Mouse (Mus musculus): ENCODE data around the gene Rabggtb. TPM values are rescaled to one million over a fixed set of nuclear protein-coding genes. Genes with fewer than 3 reads are reported as not detected.

The Rabggtb gene
- polyA plus RNA-seq, 1 experiment, result 28.2 TPM

DNA sequence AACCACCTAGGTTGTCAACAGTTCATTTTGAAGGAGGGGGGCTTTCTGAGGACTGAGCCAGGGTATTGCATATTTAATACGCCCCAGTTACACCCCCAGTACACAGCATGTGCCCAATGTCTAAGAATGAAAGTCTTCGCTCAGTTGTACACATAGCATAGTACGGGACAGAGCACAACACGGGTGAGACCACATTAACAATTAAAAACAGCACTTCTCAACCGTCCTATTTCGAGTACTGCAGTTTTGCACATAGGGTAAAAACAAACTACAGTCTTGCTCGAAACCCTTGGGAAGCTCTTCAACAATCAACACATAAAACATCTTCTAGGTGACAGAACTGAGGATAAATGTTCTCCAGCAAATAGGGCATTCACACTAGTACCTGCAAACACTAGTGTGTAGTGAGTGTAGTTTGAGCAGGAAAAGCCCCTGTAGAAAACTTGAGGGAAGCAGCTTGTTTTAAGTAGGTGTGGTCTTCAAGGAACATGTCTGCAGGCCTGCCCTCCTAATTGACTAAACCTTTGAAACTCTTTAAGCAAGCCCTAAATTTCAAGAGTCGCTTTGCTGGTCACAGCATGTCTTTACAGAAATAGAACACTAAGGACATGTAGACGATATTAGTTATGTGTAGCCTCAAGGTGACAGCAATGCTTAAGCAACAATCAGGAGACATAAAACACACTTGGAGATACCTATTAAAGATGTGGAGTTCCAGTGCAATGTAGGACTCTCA lies 6.5 kb downstream of the Rabggtb start, which contains the start of gene Msh4:
Msh4 (minus strand) TSS at position 3 of the 736 bp plus-strand sequence.
- no peak within 1 kb of the TSS for H3K27ac ChIP-seq (ENCODE audit: insufficient read depth, low read length)
- 89% methylated on average over 9 of the region's 9 CpGs for WGBS
- H3K4me1 ChIP-seq (ENCODE audit: control insufficient read depth, insufficient read depth, insufficient read length), result no peaks in the 10 kb centered on the region; the same call in 1 of the 2 replicates
- no peak for DNase-seq (ENCODE audit: low read depth in 1 of 2, low spot score in 2 of 2)
- no peak within 1 kb of the TSS for H3K4me3 ChIP-seq (ENCODE audit: extremely low read depth, insufficient read depth, insufficient read length)
- TF ChIP-seq CTCF (IDR thresholded peaks at IDR 0.05; ENCODE audit: extremely low read depth, insufficient read depth, insufficient read length, insufficient replicate concordance), result no peak
- TF ChIP-seq POLR2A (IDR thresholded peaks at IDR 0.05; ENCODE audit: low read depth, low read length), result no peak
- H3K36me3 ChIP-seq (ENCODE audit: control insufficient read depth, insufficient read depth, low read length), result peaks cover 48% of the 10 kb centered on the region
- no peaks in the 10 kb centered on the region for H3K27me3 ChIP-seq (ENCODE audit: control insufficient read depth, insufficient read depth, low read length)

DNA sequence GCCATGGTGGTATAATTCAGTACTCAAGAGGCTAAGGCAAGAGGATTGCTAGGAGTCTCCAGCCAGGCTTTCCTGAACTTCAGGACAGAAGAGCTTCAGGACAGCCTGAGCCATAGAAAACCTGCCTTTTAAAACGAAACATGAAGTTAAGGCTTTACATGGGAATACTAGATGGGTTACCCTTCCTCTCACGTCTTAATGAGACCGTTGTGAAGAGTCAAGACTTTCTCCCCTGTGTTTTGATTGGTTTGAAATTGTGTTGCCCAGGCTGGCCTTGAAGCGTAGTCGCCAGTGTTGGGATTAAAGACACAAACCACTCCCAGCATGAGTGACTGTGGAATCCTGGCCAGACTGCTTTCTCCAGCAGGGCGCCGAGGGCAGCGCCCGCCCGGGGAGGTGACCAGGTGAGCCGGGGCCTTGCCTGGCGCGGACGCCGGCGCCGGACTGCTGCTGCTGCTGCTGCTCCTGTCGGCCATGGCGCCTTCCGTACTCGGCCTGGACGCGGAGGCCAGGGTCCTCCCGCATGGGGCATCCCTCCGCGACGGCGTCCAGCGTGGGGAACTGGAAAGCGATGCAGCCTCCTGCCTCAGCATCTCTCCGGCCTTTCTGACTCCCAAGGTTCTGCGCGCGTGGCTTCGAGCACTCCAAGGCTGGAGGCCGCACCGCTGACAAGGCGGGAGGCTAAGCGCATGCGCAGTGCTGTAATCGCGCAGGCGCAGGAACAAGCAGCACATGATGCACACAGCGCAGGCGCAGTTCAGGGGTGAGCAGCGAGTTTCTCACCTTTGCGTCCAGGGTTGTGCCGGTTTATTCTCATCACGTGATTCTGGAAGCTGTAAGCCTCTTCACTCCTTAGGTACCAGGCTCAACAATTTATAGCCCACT lies 7.3 kb downstream of the Rabggtb start:
- no peak for DNase-seq (ENCODE audit: low read depth in 1 of 2, low spot score in 2 of 2)
- Histone ChIP-seq H3K27ac (ENCODE audit: insufficient read depth, low read length) (no peak overlapping the region), H3K4me3 (ENCODE audit: extremely low read depth, insufficient read depth, insufficient read length) (no peak overlapping the region), H3K36me3 (ENCODE audit: control insufficient read depth, insufficient read depth, low read length) (peaks cover 44% of the 10 kb centered on the region), H3K27me3 (ENCODE audit: control insufficient read depth, insufficient read depth, low read length) (no peaks in the 10 kb centered on the region), H3K4me1 (ENCODE audit: control insufficient read depth, insufficient read depth, insufficient read length) (no peaks in the 10 kb centered on the region; the same call in 1 of the 2 replicates)
- WGBS, result 95% methylated on average over 49 of the region's 49 CpGs
- no peak for TF ChIP-seq CTCF (IDR thresholded peaks at IDR 0.05; ENCODE audit: extremely low read depth, insufficient read depth, insufficient read length, insufficient replicate concordance)
- TF ChIP-seq POLR2A (IDR thresholded peaks at IDR 0.05; ENCODE audit: low read depth, low read length), result no peak

DNA sequence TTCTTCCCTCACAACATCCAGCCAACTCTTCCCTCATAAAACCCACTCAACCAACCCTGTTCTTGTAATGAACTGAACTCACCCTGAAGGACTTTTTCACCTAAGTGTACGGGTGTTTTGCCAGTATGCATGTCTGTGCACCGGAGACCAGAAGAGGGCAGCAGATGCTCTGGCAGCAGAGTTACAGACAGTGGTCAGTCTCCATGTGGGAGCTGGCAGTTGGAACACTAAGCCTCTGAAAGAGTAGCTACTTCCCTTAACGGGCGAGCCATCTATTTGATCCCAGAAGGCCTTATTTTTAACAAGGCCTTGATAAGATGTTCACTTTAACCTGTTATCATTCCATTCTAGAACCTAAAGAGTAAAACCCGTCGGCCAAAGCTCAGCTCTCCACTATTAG lies 8.2 kb downstream of the Rabggtb start:
- TF ChIP-seq POLR2A (IDR thresholded peaks at IDR 0.05; ENCODE audit: low read depth, low read length) (no peak), CTCF (IDR thresholded peaks at IDR 0.05; ENCODE audit: extremely low read depth, insufficient read depth, insufficient read length, insufficient replicate concordance) (peak; percentile 41; the same call in 1 of the 2 replicates)
- Histone ChIP-seq H3K4me1 (ENCODE audit: control insufficient read depth, insufficient read depth, insufficient read length) (no peaks in the 10 kb centered on the region; the same call in 1 of the 2 replicates), H3K4me3 (ENCODE audit: extremely low read depth, insufficient read depth, insufficient read length) (no peak overlapping the region), H3K27me3 (ENCODE audit: control insufficient read depth, insufficient read depth, low read length) (no peaks in the 10 kb centered on the region), H3K27ac (ENCODE audit: insufficient read depth, low read length) (no peak overlapping the region), H3K36me3 (ENCODE audit: control insufficient read depth, insufficient read depth, low read length) (peaks cover 36% of the 10 kb centered on the region)
- no peak for DNase-seq (ENCODE audit: low read depth in 1 of 2, low spot score in 2 of 2)
- 69% methylated on average over 6 of the region's 6 CpGs for WGBS

DNA sequence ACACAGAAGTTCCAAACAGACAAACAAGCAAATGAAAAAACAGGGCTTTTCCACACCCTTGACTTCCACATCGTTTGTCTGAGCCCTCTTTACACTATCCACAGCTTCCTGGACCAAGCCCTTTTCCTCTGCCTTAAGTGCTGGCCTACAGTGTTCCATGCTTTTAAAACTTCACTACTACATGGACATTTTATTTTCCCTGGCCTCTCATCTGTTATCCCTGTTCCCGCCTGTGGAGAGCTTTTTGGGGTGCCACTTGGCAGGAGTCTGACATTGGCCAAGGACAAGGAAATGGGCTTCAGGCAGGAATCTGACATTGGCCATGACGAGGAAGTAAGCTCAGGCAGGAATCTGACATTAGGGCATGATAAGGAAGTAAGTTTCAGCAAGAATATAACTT lies 10.2 kb downstream of the Rabggtb start:
- Histone ChIP-seq H3K27me3 (ENCODE audit: control insufficient read depth, insufficient read depth, low read length) (no peaks in the 10 kb centered on the region), H3K4me3 (ENCODE audit: extremely low read depth, insufficient read depth, insufficient read length) (no peak overlapping the region), H3K4me1 (ENCODE audit: control insufficient read depth, insufficient read depth, insufficient read length) (no peaks in the 10 kb centered on the region; the same call in 1 of the 2 replicates), H3K36me3 (ENCODE audit: control insufficient read depth, insufficient read depth, low read length) (peaks cover 24% of the 10 kb centered on the region), H3K27ac (ENCODE audit: insufficient read depth, low read length) (no peak overlapping the region)
- TF ChIP-seq CTCF (IDR thresholded peaks at IDR 0.05; ENCODE audit: extremely low read depth, insufficient read depth, insufficient read length, insufficient replicate concordance) (no peak), POLR2A (IDR thresholded peaks at IDR 0.05; ENCODE audit: low read depth, low read length) (no peak)
- no peak for DNase-seq (ENCODE audit: low read depth in 1 of 2, low spot score in 2 of 2)
- 56% methylated on average over 3 of the region's 3 CpGs for WGBS

DNA sequence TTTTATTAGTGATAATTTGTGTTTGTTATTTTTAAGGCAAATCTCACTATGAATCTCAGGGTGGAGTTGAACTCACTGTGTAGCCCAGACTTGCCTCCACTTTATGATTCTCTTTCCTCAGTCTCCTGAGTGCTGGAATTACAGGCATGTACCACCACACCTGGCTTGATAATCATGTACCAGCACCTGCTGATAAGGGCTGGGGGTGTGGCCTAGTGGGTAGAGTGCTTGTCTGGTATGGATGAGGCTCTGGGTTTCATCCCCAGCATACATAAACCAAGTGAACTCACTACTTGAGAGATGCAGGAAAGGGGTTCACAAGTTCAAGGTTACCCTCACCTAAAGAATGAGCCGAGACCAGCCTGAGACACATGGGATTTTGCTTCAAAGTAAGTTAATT lies 10.9 kb downstream of the Rabggtb start:
- Histone ChIP-seq H3K27me3 (ENCODE audit: control insufficient read depth, insufficient read depth, low read length) (no peaks in the 10 kb centered on the region), H3K36me3 (ENCODE audit: control insufficient read depth, insufficient read depth, low read length) (peaks cover 20% of the 10 kb centered on the region), H3K4me1 (ENCODE audit: control insufficient read depth, insufficient read depth, insufficient read length) (no peaks in the 10 kb centered on the region; the same call in 1 of the 2 replicates), H3K27ac (ENCODE audit: insufficient read depth, low read length) (no peak overlapping the region), H3K4me3 (ENCODE audit: extremely low read depth, insufficient read depth, insufficient read length) (no peak overlapping the region)
- DNase-seq (ENCODE audit: low read depth in 1 of 2, low spot score in 2 of 2), result no peak
- TF ChIP-seq CTCF (IDR thresholded peaks at IDR 0.05; ENCODE audit: extremely low read depth, insufficient read depth, insufficient read length, insufficient replicate concordance) (no peak), POLR2A (IDR thresholded peaks at IDR 0.05; ENCODE audit: low read depth, low read length) (no peak)
- 90% methylated on average over 1 of the region's 1 CpGs for WGBS

DNA sequence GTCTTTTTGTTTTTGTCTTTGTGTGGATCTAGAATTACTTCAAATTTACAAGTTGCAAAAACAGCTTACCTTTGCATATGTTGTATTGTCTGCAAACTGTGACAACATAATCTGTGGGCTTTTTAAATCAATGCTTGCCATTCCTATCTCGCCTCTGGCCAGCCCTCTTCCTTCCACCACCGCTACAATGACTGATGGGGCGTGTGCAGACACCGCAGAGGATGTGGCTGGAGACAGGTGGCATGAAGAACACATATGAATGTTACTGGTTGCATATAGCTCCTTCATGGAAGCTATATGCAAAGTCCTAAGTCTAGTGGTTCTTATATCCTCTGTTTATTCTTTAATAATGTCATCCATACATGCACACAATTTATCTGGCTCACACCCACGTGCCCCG lies 15.6 kb downstream of the Rabggtb start:
- Histone ChIP-seq H3K36me3 (ENCODE audit: control insufficient read depth, insufficient read depth, low read length) (no peaks in the 10 kb centered on the region), H3K4me3 (ENCODE audit: extremely low read depth, insufficient read depth, insufficient read length) (no peak overlapping the region), H3K4me1 (ENCODE audit: control insufficient read depth, insufficient read depth, insufficient read length) (no peaks in the 10 kb centered on the region; the same call in 1 of the 2 replicates), H3K27me3 (ENCODE audit: control insufficient read depth, insufficient read depth, low read length) (no peaks in the 10 kb centered on the region), H3K27ac (ENCODE audit: insufficient read depth, low read length) (no peak overlapping the region)
- 23% methylated on average over 6 of the region's 6 CpGs for WGBS
- TF ChIP-seq CTCF (IDR thresholded peaks at IDR 0.05; ENCODE audit: extremely low read depth, insufficient read depth, insufficient read length, insufficient replicate concordance) (no peak), POLR2A (IDR thresholded peaks at IDR 0.05; ENCODE audit: low read depth, low read length) (no peak)
- no peak for DNase-seq (ENCODE audit: low read depth in 1 of 2, low spot score in 2 of 2)

Measured in spleen, adult 2 months (tissue).